ENCODE assay signal across 9 mouse cellular contexts in genomic region chr6:42582741-42583487, GRCm38 (mm10). TPM values are rescaled to one million over a fixed set of nuclear protein-coding genes. Genes with fewer than 3 reads are reported as not detected.
DNase-seq lines count a peak whose midpoint lies in the region; ATAC-seq lines count a peak whose summit lies in the region.
"Had no signal": no experiment of that assay in that cellular context is flagged by ENCODE, and none has a peak within 500 bp of the region (broad histone marks: within the 10 kb centered on the region; RNA-seq: fewer than 3 reads in every experiment).

No protein-coding gene starts in this region.

- no peaks in the 10 kb centered on the region for H3K36me3 ChIP-seq in hindbrain, embryonic 16.5 days (ENCODE audit: control insufficient read depth, insufficient read depth, low read length)
- no peaks in the 10 kb centered on the region for H3K36me3 ChIP-seq in hindbrain, embryonic 13.5 days
- no peaks in the 10 kb centered on the region for H3K36me3 ChIP-seq in embryonic facial prominence, embryonic 15.5 days
- H3K36me3 ChIP-seq in lung, embryonic 16.5 days (ENCODE audit: control insufficient read depth, insufficient read depth, low read length) = no peaks in the 10 kb centered on the region

- no peaks in the 10 kb centered on the region for H3K27me3 ChIP-seq in hindbrain, embryonic 16.5 days (replicated peaks; ENCODE audit: control insufficient read depth, insufficient read depth, low read length)
- H3K27me3 ChIP-seq in hindbrain, embryonic 13.5 days = 0 out of 2 replicates have a peak, but pooled peaks cover 2% of the 10 kb centered on the region
- H3K27me3 ChIP-seq in embryonic facial prominence, embryonic 15.5 days = no peaks in the 10 kb centered on the region
- no peaks in the 10 kb centered on the region for H3K27me3 ChIP-seq in lung, embryonic 16.5 days (ENCODE audit: control insufficient read depth, insufficient read depth, low read depth, low read length)

- peak overlapping the region; percentile 37 for H3K4me2 ChIP-seq in hindbrain, embryonic 16.5 days (ENCODE audit: low read length)
- H3K4me2 ChIP-seq in hindbrain, embryonic 13.5 days = no peak overlapping the region
- H3K4me2 ChIP-seq in embryonic facial prominence, embryonic 15.5 days (replicated peaks) = peak overlapping the region; percentile 34
- H3K4me2 ChIP-seq in lung, embryonic 16.5 days (ENCODE audit: low read depth, low read length) = peak overlapping the region; percentile 45

- no peak overlapping the region for H3K9ac ChIP-seq in hindbrain, embryonic 16.5 days (ENCODE audit: low read depth, low read length)
- no peak overlapping the region for H3K9ac ChIP-seq in hindbrain, embryonic 13.5 days
- H3K9ac ChIP-seq in embryonic facial prominence, embryonic 15.5 days = no peak overlapping the region
- H3K9ac ChIP-seq in lung, embryonic 16.5 days (ENCODE audit: low read length) = no peak overlapping the region
- H3K9ac ChIP-seq: forebrain, postnatal 0 days had no signal

- WGBS in hindbrain, embryonic 16.5 days = 72% methylated on average over 9 of the region's 9 CpGs
- 70% methylated on average over 9 of the region's 9 CpGs for WGBS in hindbrain, embryonic 13.5 days
- WGBS in embryonic facial prominence, embryonic 15.5 days = 49% methylated on average over 9 of the region's 9 CpGs
- WGBS in lung, embryonic 16.5 days = 33% methylated on average over 9 of the region's 9 CpGs

- H3K9me3 ChIP-seq in hindbrain, embryonic 16.5 days (ENCODE audit: control insufficient read depth, low read length) = no peaks in the 10 kb centered on the region
- no peaks in the 10 kb centered on the region for H3K9me3 ChIP-seq in hindbrain, embryonic 13.5 days
- no peaks in the 10 kb centered on the region for H3K9me3 ChIP-seq in embryonic facial prominence, embryonic 15.5 days (replicated peaks)
- H3K9me3 ChIP-seq in lung, embryonic 16.5 days (ENCODE audit: control insufficient read depth, low read length) = no peaks in the 10 kb centered on the region

- ATAC-seq in hindbrain, embryonic 16.5 days = no peak
- no peak for ATAC-seq in hindbrain, embryonic 13.5 days (ENCODE audit: low FRiP score)
- no peak for ATAC-seq in embryonic facial prominence, embryonic 15.5 days (ENCODE audit: insufficient number of reproducible peaks, low FRiP score, low TSS enrichment, low read depth)
- ATAC-seq in lung, embryonic 16.5 days (ENCODE audit: low read depth) = peak; percentile 89

- DNase-seq in NIH3T3 (ENCODE audit: low read depth) = peak; percentile 96
- no peak for DNase-seq in spleen, postnatal 10 days (ENCODE audit: low spot score in 2 of 2)
- no peak for DNase-seq in thymus, postnatal 10 days (ENCODE audit: low spot score in 2 of 2)
- no peak for DNase-seq in left cerebral cortex, adult 11 months (ENCODE audit: low spot score)

- no peaks in the 10 kb centered on the region for H3K4me1 ChIP-seq in hindbrain, embryonic 16.5 days (ENCODE audit: control insufficient read depth, insufficient read depth, low read depth, low read length)
- H3K4me1 ChIP-seq in hindbrain, embryonic 13.5 days (replicated peaks) = no peaks in the 10 kb centered on the region
- peaks cover 4% of the 10 kb centered on the region for H3K4me1 ChIP-seq in embryonic facial prominence, embryonic 15.5 days
- 0 out of 2 replicates have a peak, but pooled peaks cover 2% of the 10 kb centered on the region for H3K4me1 ChIP-seq in lung, embryonic 16.5 days (replicated peaks; ENCODE audit: control insufficient read depth, insufficient read depth, low read length)

- H3K4me3 ChIP-seq in hindbrain, embryonic 16.5 days (ENCODE audit: low read length) = no peak overlapping the region
- no peak overlapping the region for H3K4me3 ChIP-seq in hindbrain, embryonic 13.5 days
- H3K4me3 ChIP-seq in embryonic facial prominence, embryonic 15.5 days (replicated peaks) = no peak overlapping the region
- H3K4me3 ChIP-seq in lung, embryonic 16.5 days (ENCODE audit: low read length) = peak overlapping the region; percentile 21; the same call in 1 of the 2 replicates

- no peak overlapping the region for H3K27ac ChIP-seq in hindbrain, embryonic 16.5 days (ENCODE audit: low read depth, low read length)
- H3K27ac ChIP-seq in hindbrain, embryonic 13.5 days = no peak overlapping the region
- no peak overlapping the region for H3K27ac ChIP-seq in embryonic facial prominence, embryonic 15.5 days (replicated peaks)
- peak overlapping the region; percentile 73 for H3K27ac ChIP-seq in lung, embryonic 16.5 days (ENCODE audit: low read length)

RNA-seq across cellular contexts. Expression of gene Tcaf3, which starts 14.6 kb away (rescaled TPM):
- not detected in 2 replicates for polyA plus RNA-seq in hindbrain, embryonic 16.5 days (2015; fragmentation: Nextera tagmentation; extraction: Ambion mirVana)
- polyA plus RNA-seq in hindbrain, embryonic 13.5 days (2015; fragmentation: Nextera tagmentation; extraction: Ambion mirVana) = not detected in 2 replicates
- 0.05 TPM in 1 of 2 replicates, not detected in the other for polyA plus RNA-seq in embryonic facial prominence, embryonic 15.5 days (2015; fragmentation: Nextera tagmentation; extraction: Ambion mirVana)
- polyA plus RNA-seq in lung, embryonic 16.5 days (2015; fragmentation: Nextera tagmentation; extraction: Ambion mirVana) = not detected in 2 replicates
- polyA plus RNA-seq: forebrain, postnatal 0 days had no signal

RNA-seq across cellular contexts. Expression of gene Olfr455, which starts 35.5 kb away (rescaled TPM):
- polyA plus RNA-seq in hindbrain, embryonic 16.5 days (2015; fragmentation: Nextera tagmentation; extraction: Ambion mirVana) = not detected in 2 replicates
- polyA plus RNA-seq in hindbrain, embryonic 13.5 days (2015; fragmentation: Nextera tagmentation; extraction: Ambion mirVana) = not detected in 2 replicates
- 0.04 TPM in 1 of 2 replicates, not detected in the other for polyA plus RNA-seq in embryonic facial prominence, embryonic 15.5 days (2015; fragmentation: Nextera tagmentation; extraction: Ambion mirVana)
- not detected in 2 replicates for polyA plus RNA-seq in lung, embryonic 16.5 days (2015; fragmentation: Nextera tagmentation; extraction: Ambion mirVana)
- polyA plus RNA-seq: forebrain, postnatal 0 days had no signal
